Mouse (Mus musculus): ENCODE results near the gene Nprl2. TPM values are rescaled to one million over a fixed set of nuclear protein-coding genes. Genes with fewer than 3 reads are reported as not detected.

Gene Nprl2
- polyA plus RNA-seq, 1 experiment from 2014 or later, result 48.0 TPM

- Histone ChIP-seq H3K9me3 (replicated peaks) (no peaks in the 10 kb centered on the region), H3K9ac (peak within 1 kb of the TSS; percentile 68), H3K4me3 (replicated peaks) (peak within 1 kb of the TSS; percentile 65), H3K27ac (replicated peaks) (peak within 1 kb of the TSS; percentile 97), H3K36me3 (peaks cover 16% of the 10 kb centered on the region), H3K27me3 (no peaks in the 10 kb centered on the region), H3K4me2 (replicated peaks) (peak within 1 kb of the TSS; percentile 73), H3K4me1 (peaks cover 63% of the 10 kb centered on the region)
- WGBS, result under 1% methylated on average over 32 of the region's 32 CpGs
- ATAC-seq (ENCODE audit: insufficient number of reproducible peaks, low FRiP score, low TSS enrichment, low read depth), result peak; percentile 83
Measured at GRCm38 (mm10) chr9:107580501-107581317, 38.7 kb downstream of the Nprl2 start, which contains the start of gene Hyal3. Gene Hyal3 (plus strand): TSS chr9:107580818.

DNA sequence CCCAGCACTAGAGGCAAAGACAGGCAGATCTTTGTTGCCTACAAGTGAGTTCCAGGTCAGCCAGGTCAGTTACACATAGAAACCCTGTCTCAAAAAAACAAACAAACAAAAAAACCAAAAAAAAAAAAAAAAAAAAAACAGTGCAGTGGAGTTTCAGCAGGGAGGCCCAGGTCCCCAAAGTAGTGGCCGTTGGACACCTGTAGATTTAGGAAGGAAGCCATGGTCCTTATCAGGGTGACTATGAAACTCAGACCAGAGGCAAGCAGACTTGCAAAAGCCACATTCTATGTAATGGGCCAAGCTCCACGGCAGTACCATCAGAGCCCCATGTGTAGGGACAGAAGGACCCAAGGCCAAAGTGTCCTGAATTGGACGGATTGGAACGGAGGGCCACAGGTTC lies 39.6 kb downstream of the Nprl2 start:
- no peak for ATAC-seq (ENCODE audit: insufficient number of reproducible peaks, low FRiP score, low TSS enrichment, low read depth)
- Histone ChIP-seq H3K9ac (peak overlapping the region; percentile 68), H3K4me1 (peaks cover 54% of the 10 kb centered on the region), H3K27ac (replicated peaks) (peak overlapping the region; percentile 97), H3K4me3 (replicated peaks) (peak overlapping the region; percentile 65), H3K36me3 (peaks cover 16% of the 10 kb centered on the region), H3K27me3 (no peaks in the 10 kb centered on the region), H3K4me2 (replicated peaks) (peak overlapping the region; percentile 73), H3K9me3 (replicated peaks) (no peaks in the 10 kb centered on the region)
- WGBS, result 66% methylated on average over 4 of the region's 4 CpGs

GRCm38 (mm10) chr9:107582509-107583062 lies 40.6 kb downstream of the Nprl2 start:
- Histone ChIP-seq H3K9me3 (replicated peaks) (no peaks in the 10 kb centered on the region), H3K27ac (replicated peaks) (no peak overlapping the region), H3K9ac (no peak overlapping the region), H3K4me3 (replicated peaks) (no peak overlapping the region), H3K36me3 (peaks cover 16% of the 10 kb centered on the region), H3K4me1 (peaks cover 44% of the 10 kb centered on the region), H3K27me3 (no peaks in the 10 kb centered on the region), H3K4me2 (replicated peaks) (no peak overlapping the region)
- 85% methylated on average over 7 of the region's 7 CpGs for WGBS
- ATAC-seq (ENCODE audit: insufficient number of reproducible peaks, low FRiP score, low TSS enrichment, low read depth), result no peak

GRCm38 (mm10) chr9:107583174-107583573 lies 41.1 kb downstream of the Nprl2 start:
- 90% methylated on average over 14 of the region's 14 CpGs for WGBS

DNA sequence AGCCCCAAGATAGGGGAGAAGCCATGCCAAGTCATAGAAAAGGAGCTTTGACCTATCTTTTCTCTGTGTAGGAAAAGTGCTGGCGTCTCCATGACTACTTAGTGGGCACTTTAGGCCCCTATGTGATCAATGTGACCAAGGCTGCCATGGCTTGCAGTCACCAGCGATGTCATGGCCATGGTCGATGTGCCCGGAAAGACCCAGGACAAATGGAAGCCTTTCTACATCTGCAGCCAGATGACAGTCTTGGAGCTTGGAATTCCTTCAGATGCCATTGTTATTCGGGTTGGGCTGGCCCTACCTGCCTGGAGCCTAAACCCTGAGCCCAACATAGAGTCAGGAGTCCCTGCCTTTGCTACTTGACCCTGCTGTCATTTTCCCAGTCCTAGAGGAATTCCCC lies 44.5 kb downstream of the Nprl2 start:
- no peaks in the 10 kb centered on the region for H3K9me3 ChIP-seq (replicated peaks)
- no peak overlapping the region for H3K4me3 ChIP-seq (replicated peaks)
- 89% methylated on average over 5 of the region's 5 CpGs for WGBS
- no peaks in the 10 kb centered on the region for H3K27me3 ChIP-seq
- no peak overlapping the region for H3K27ac ChIP-seq (replicated peaks)
- no peak for ATAC-seq (ENCODE audit: insufficient number of reproducible peaks, low FRiP score, low TSS enrichment, low read depth)
- peaks cover 37% of the 10 kb centered on the region for H3K36me3 ChIP-seq
- H3K4me1 ChIP-seq, result peaks cover 28% of the 10 kb centered on the region
- no peak overlapping the region for H3K9ac ChIP-seq
- no peak overlapping the region for H3K4me2 ChIP-seq (replicated peaks)

More at GRCm38 (mm10) chr9:107583174-107583573, 41.1 kb downstream of the Nprl2 start:
- Histone ChIP-seq H3K4me1 (peaks cover 41% of the 10 kb centered on the region), H3K27ac (replicated peaks) (no peak overlapping the region), H3K4me3 (replicated peaks) (no peak overlapping the region), H3K9ac (no peak overlapping the region), H3K9me3 (replicated peaks) (no peaks in the 10 kb centered on the region), H3K27me3 (no peaks in the 10 kb centered on the region), H3K36me3 (peaks cover 16% of the 10 kb centered on the region), H3K4me2 (replicated peaks) (no peak overlapping the region)
- no peak for ATAC-seq (ENCODE audit: insufficient number of reproducible peaks, low FRiP score, low TSS enrichment, low read depth)

DNA sequence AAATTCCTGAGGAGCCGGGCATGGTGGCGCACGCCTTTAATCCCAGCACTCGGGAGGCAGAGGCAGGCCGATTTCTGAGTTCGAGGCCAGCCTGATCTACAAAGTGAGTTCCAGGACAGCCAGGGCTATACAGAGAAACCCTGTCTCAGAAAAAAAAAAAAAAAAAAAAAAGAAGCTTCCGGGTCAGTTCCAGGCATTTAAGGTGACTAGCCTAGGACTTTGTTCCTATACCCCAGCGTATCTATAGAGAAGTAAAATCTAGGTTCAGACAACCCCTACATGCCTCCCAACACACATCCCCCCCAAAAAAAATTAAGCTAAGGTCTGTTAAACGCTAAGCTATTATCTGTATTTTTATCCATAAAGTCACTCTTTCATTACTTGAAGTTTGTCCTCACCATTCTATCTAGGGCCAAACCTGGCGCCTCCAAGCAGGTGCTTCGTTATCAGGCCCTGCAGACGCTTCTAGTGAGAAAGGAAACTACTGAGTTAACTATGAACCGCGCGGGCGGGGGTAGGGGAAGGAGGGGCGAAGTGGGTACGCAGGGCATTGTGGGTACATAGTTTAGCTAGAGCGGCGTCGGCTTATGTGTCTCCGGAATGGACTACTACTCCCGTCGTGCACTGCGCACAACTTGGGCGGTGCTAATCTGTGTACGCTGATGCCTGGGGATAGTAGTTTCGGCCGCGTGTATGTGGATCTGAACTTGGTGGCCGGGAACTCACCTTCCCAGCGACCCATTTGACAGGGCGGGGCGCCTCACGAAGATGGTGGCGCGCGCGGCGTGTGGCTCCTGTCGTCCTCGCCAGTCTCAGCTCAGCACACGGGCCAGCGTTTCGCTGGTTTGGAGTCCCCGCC lies 45.2 kb downstream of the Nprl2 start, which contains the start of gene Ifrd2:
Gene Ifrd2 (plus strand): TSS at position 669 of the 859 bp plus-strand sequence.
- peak within 1 kb of the TSS; percentile 48; the same call in 1 of the 2 replicates for H3K27ac ChIP-seq (replicated peaks)
- ATAC-seq (ENCODE audit: insufficient number of reproducible peaks, low FRiP score, low TSS enrichment, low read depth), result peak; percentile 98
- no peaks in the 10 kb centered on the region for H3K9me3 ChIP-seq (replicated peaks)
- H3K36me3 ChIP-seq, result peaks cover 44% of the 10 kb centered on the region
- H3K27me3 ChIP-seq, result no peaks in the 10 kb centered on the region
- peak within 1 kb of the TSS; percentile 74 for H3K4me3 ChIP-seq (replicated peaks)
- peak within 1 kb of the TSS; percentile 85 for H3K4me2 ChIP-seq (replicated peaks)
- 14% methylated on average over 46 of the region's 46 CpGs for whole genome bisulfite sequencing
- H3K4me1 ChIP-seq, result peaks cover 22% of the 10 kb centered on the region
- peak within 1 kb of the TSS; percentile 44 for H3K9ac ChIP-seq

GRCm38 (mm10) chr9:107587833-107588639 lies 46.0 kb downstream of the Nprl2 start:
- Histone ChIP-seq H3K27me3 (no peaks in the 10 kb centered on the region), H3K4me3 (replicated peaks) (peak overlapping the region; percentile 74), H3K9ac (peak overlapping the region; percentile 44), H3K9me3 (replicated peaks) (no peaks in the 10 kb centered on the region), H3K27ac (replicated peaks) (peak overlapping the region; percentile 48; the same call in 1 of the 2 replicates), H3K4me1 (peaks cover 16% of the 10 kb centered on the region), H3K36me3 (peaks cover 47% of the 10 kb centered on the region), H3K4me2 (replicated peaks) (peak overlapping the region; percentile 85)
- no peak for ATAC-seq (ENCODE audit: insufficient number of reproducible peaks, low FRiP score, low TSS enrichment, low read depth)
- 3% methylated on average over 33 of the region's 33 CpGs for WGBS

DNA sequence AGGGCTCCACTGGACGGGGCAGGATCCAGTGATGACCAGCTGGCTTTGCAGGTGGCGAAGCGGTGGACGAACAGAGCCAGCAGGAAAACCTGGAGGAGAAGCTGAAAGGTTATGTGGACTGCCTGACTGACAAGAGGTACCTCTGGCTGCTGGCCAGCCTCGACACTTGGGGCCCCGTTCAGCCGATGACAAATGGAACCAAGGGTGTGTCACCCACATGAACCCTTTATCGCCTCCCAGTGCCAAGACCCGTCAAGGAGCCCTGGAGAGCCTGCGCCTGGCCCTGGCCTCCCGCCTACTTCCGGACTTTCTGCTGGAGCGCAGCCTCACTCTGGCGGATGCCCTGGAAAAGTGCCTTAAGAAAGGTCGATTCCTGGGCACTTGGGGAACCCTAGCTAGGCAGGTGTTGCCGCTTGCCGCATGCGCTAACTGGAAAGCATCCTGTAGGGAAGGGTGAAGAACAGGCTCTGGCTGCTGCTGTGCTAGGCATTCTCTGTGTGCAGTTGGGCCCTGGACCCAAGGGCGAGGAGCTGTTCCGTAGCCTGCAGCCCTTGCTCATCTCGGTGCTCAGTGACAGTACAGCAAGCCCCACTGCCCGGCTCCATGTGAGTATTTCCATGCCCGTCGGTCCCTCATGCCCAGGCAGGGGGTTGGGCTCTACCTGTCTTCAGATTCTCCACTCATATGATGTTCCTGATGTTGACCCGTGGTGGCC lies 48.2 kb downstream of the Nprl2 start:
- Histone ChIP-seq H3K9ac (no peak overlapping the region), H3K4me2 (replicated peaks) (no peak overlapping the region), H3K27ac (replicated peaks) (no peak overlapping the region), H3K27me3 (no peaks in the 10 kb centered on the region), H3K9me3 (replicated peaks) (no peaks in the 10 kb centered on the region), H3K4me3 (replicated peaks) (no peak overlapping the region), H3K4me1 (peaks cover 16% of the 10 kb centered on the region), H3K36me3 (peaks cover 55% of the 10 kb centered on the region)
- 87% methylated on average over 25 of the region's 25 CpGs for WGBS
- no peak for ATAC-seq (ENCODE audit: insufficient number of reproducible peaks, low FRiP score, low TSS enrichment, low read depth)

- H3K4me2 ChIP-seq (replicated peaks), result no peak overlapping the region
- peaks cover 16% of the 10 kb centered on the region for H3K4me1 ChIP-seq
- H3K9ac ChIP-seq, result no peak overlapping the region
- no peaks in the 10 kb centered on the region for H3K27me3 ChIP-seq
- H3K4me3 ChIP-seq (replicated peaks), result no peak overlapping the region
- H3K36me3 ChIP-seq, result peaks cover 55% of the 10 kb centered on the region
- no peak overlapping the region for H3K27ac ChIP-seq (replicated peaks)
- ATAC-seq (ENCODE audit: insufficient number of reproducible peaks, low FRiP score, low TSS enrichment, low read depth), result no peak
- WGBS, result 95% methylated on average over 6 of the region's 6 CpGs
- no peaks in the 10 kb centered on the region for H3K9me3 ChIP-seq (replicated peaks)
Measured at GRCm38 (mm10) chr9:107590773-107591060, 48.7 kb downstream of the Nprl2 start.

Data from embryonic facial prominence, embryonic 15.5 days (tissue).